Mouse (Mus musculus): ENCODE results near the gene Pdha2. TPM values are rescaled to one million over a fixed set of nuclear protein-coding genes. Genes with fewer than 3 reads are reported as not detected.

Pdha2 gene
- polyA plus RNA-seq, 1 experiment from 2014 or later: not detected

DNA sequence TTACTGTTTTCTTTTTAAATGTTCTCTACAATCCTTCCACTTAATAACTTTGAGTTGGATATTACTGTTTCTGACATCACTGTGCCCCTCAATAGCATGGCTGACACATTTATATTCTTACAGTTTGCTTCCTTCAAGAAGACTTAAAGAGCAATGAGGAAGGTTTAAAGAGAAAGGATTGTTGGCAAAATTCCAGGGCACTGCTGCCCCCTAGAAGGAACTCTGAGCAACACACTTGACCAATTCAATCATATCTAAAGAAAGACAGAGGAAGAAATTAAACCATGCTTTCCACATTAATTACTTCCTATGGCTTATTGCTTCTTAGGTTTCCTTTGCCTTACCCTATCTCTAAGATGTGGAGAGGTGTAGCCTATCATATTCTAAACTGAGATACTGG, 4.8 kb upstream of the Pdha2 start:
- no peaks in the 10 kb centered on the region for H3K36me3 ChIP-seq (ENCODE audit: control insufficient read depth, insufficient read depth, low read length)
- H3K4me2 ChIP-seq (ENCODE audit: low read length): no peak overlapping the region
- no peak overlapping the region for H3K4me3 ChIP-seq (ENCODE audit: control insufficient read depth in 1 of 2, insufficient read depth in 1 of 2, low read depth in 1 of 2, low read length in 2 of 2)
- H3K9me3 ChIP-seq (ENCODE audit: control insufficient read depth, low read length): no peaks in the 10 kb centered on the region
- H3K9ac ChIP-seq (ENCODE audit: low read length): no peak overlapping the region
- ATAC-seq (ENCODE audit: insufficient number of reproducible peaks, insufficient read depth, low FRiP score, low read depth): no peak
- H3K27ac ChIP-seq (replicated peaks in 1 of 2; ENCODE audit: control insufficient read depth in 1 of 2, insufficient read depth in 1 of 2, low read depth in 2 of 2, low read length in 2 of 2): no peak overlapping the region
- H3K4me1 ChIP-seq (ENCODE audit: control insufficient read depth in 2 of 2, insufficient read depth in 2 of 2, low read length in 2 of 2): peaks cover 0 to 9% of the 10 kb centered on the region in 2 experiments; a peak in 1 of 4 replicates
- no peaks in the 10 kb centered on the region for H3K27me3 ChIP-seq (ENCODE audit: control insufficient read depth, insufficient read depth, low read length)

DNA sequence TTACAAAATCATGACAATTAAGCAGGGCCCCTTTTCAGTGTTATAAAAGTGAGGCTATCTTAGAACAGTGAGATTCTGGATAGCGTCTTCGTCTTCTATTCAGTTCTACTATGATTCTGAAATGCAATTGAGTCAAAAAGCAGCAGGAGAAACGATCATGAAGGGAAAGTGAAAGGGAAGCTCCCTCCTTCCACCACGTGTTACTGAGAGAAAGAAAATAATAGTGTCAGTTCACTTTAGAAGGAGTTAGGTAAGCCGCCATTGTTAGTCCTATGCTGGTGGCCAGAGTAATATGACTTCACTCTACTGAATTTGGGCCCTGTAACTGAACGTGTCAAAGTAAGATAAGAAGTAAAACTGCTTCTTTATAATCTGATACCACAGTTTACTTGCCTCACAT, 4.1 kb upstream of the Pdha2 start:
- Histone ChIP-seq H3K9ac (ENCODE audit: low read length) (no peak overlapping the region), H3K27ac (replicated peaks in 1 of 2; ENCODE audit: control insufficient read depth in 1 of 2, insufficient read depth in 1 of 2, low read depth in 2 of 2, low read length in 2 of 2) (no peak overlapping the region), H3K4me3 (ENCODE audit: control insufficient read depth in 1 of 2, insufficient read depth in 1 of 2, low read depth in 1 of 2, low read length in 2 of 2) (no peak overlapping the region), H3K9me3 (ENCODE audit: control insufficient read depth, low read length) (peaks cover 3% of the 10 kb centered on the region; the same call in 1 of the 2 replicates), H3K36me3 (ENCODE audit: control insufficient read depth, insufficient read depth, low read length) (no peaks in the 10 kb centered on the region), H3K27me3 (ENCODE audit: control insufficient read depth, insufficient read depth, low read length) (no peaks in the 10 kb centered on the region), H3K4me1 (ENCODE audit: control insufficient read depth in 2 of 2, insufficient read depth in 2 of 2, low read length in 2 of 2) (peaks cover 0 to 9% of the 10 kb centered on the region in 2 experiments; a peak in 1 of 4 replicates), H3K4me2 (ENCODE audit: low read length) (no peak overlapping the region)
- ATAC-seq (ENCODE audit: insufficient number of reproducible peaks, insufficient read depth, low FRiP score, low read depth): no peak
- 67% methylated on average over 6 of the region's 6 CpGs for WGBS

DNA sequence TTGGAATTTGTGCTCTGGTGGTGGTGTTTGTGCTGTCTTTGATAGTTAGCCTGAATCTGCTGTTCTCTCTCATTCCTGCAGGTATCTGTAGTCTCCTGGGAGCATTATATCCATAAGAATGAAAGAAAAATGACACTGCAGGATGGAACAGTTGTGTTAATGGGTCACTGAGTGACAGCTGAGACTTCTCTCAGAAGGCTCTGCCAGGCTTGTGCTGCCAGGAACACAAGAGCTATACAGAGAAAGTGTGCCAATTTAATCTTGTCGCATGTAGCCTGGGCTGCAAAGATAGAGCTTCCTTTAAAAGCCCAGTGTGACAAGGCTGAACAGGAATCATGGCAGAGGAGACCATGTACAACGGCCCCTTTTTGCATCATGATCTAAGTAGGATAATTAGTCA, 2.6 kb upstream of the Pdha2 start:
- Histone ChIP-seq H3K36me3 (ENCODE audit: control insufficient read depth, insufficient read depth, low read length) (no peaks in the 10 kb centered on the region), H3K9me3 (ENCODE audit: control insufficient read depth, low read length) (peaks cover 5% of the 10 kb centered on the region; the same call in 1 of the 2 replicates), H3K4me1 (ENCODE audit: control insufficient read depth in 2 of 2, insufficient read depth in 2 of 2, low read length in 2 of 2) (peaks cover 0 to 9% of the 10 kb centered on the region in 2 experiments; a peak in 1 of 4 replicates), H3K27me3 (ENCODE audit: control insufficient read depth, insufficient read depth, low read length) (no peaks in the 10 kb centered on the region), H3K4me3 (ENCODE audit: control insufficient read depth in 1 of 2, insufficient read depth in 1 of 2, low read depth in 1 of 2, low read length in 2 of 2) (no peak overlapping the region), H3K9ac (ENCODE audit: low read length) (no peak overlapping the region), H3K27ac (replicated peaks in 1 of 2; ENCODE audit: control insufficient read depth in 1 of 2, insufficient read depth in 1 of 2, low read depth in 2 of 2, low read length in 2 of 2) (no peak overlapping the region), H3K4me2 (ENCODE audit: low read length) (no peak overlapping the region)
- no peak for ATAC-seq (ENCODE audit: insufficient number of reproducible peaks, insufficient read depth, low FRiP score, low read depth)
- WGBS: 67% methylated on average over 2 of the region's 2 CpGs

DNA sequence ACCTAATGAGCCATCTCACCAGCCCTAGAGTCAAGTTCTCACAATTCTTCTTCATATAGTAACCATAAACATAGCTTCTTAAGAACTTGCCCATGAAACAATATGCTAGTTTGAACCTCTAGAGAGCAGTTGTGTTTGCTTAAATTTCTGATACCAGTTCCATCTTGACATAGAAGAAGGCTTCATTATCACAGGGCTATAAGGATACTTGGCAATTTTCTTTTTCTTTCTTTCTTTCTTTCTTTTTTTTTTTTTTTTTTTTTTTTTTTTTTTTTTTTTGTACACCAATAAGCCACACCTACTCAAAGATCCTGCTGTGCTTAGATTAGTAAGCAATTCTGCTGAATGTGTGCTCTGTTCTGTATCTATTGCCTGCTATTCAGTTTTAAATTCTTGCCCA, 2.0 kb upstream of the Pdha2 start:
- H3K9ac ChIP-seq (ENCODE audit: low read length): no peak overlapping the region
- peaks cover 5% of the 10 kb centered on the region; the same call in 1 of the 2 replicates for H3K9me3 ChIP-seq (ENCODE audit: control insufficient read depth, low read length)
- ATAC-seq (ENCODE audit: insufficient number of reproducible peaks, insufficient read depth, low FRiP score, low read depth): no peak
- no peaks in the 10 kb centered on the region for H3K36me3 ChIP-seq (ENCODE audit: control insufficient read depth, insufficient read depth, low read length)
- H3K27me3 ChIP-seq (ENCODE audit: control insufficient read depth, insufficient read depth, low read length): no peaks in the 10 kb centered on the region
- no peak overlapping the region for H3K4me2 ChIP-seq (ENCODE audit: low read length)
- no peak overlapping the region for H3K4me3 ChIP-seq (ENCODE audit: control insufficient read depth in 1 of 2, insufficient read depth in 1 of 2, low read depth in 1 of 2, low read length in 2 of 2)
- peaks cover 0 to 9% of the 10 kb centered on the region in 2 experiments; a peak in 1 of 4 replicates for H3K4me1 ChIP-seq (ENCODE audit: control insufficient read depth in 2 of 2, insufficient read depth in 2 of 2, low read length in 2 of 2)
- no peak overlapping the region for H3K27ac ChIP-seq (replicated peaks in 1 of 2; ENCODE audit: control insufficient read depth in 1 of 2, insufficient read depth in 1 of 2, low read depth in 2 of 2, low read length in 2 of 2)

DNA sequence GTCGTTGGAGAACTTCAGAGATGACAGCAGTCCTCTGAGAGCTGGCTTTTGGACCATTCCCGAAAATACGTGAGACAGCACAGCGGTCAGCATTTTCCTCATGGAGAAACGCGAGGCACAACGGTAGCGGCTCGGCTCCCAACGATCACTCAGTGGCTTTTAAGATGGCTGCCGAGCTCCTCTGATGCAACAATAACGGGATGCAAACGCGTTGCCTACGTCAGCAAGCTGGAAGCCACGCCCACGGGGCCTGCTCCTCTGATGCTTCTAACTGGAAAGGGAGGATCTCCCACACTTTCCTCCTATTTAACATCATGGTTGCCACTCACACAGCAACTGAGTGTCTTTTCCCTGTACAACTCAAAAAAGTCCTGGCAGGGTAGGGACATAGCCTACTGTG, 511 bp downstream of the Pdha2 start:
- WGBS: 91% methylated on average over 17 of the region's 17 CpGs
- Histone ChIP-seq H3K27ac (replicated peaks in 1 of 2; ENCODE audit: control insufficient read depth in 1 of 2, insufficient read depth in 1 of 2, low read depth in 2 of 2, low read length in 2 of 2) (no peak overlapping the region), H3K27me3 (ENCODE audit: control insufficient read depth, insufficient read depth, low read length) (no peaks in the 10 kb centered on the region), H3K9me3 (ENCODE audit: control insufficient read depth, low read length) (peaks cover 5% of the 10 kb centered on the region; the same call in 1 of the 2 replicates), H3K4me1 (ENCODE audit: control insufficient read depth in 2 of 2, insufficient read depth in 2 of 2, low read length in 2 of 2) (no peaks in the 10 kb centered on the region), H3K4me2 (ENCODE audit: low read length) (no peak overlapping the region), H3K4me3 (ENCODE audit: control insufficient read depth in 1 of 2, insufficient read depth in 1 of 2, low read depth in 1 of 2, low read length in 2 of 2) (no peak overlapping the region), H3K9ac (ENCODE audit: low read length) (no peak overlapping the region), H3K36me3 (ENCODE audit: control insufficient read depth, insufficient read depth, low read length) (no peaks in the 10 kb centered on the region)
- no peak for ATAC-seq (ENCODE audit: insufficient number of reproducible peaks, insufficient read depth, low FRiP score, low read depth)

DNA sequence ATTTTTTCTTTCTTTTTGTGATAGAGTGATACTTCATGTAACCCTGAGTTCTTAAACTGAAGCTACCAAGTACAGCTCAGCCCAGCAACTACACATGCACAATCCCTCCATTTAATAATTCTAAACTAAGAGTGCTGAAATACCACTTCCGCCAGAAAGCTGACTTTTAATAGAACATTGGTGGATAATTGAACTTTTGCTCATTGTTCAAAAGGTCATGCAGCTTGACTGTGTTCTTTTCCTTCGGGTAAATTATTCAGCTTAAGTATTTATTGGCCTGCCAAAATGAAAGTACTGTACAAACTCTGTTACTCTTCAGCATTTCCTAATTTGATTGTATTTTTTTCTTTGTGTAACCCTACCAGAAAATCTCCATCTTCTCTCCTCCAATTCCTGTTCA, 10.4 kb downstream of the Pdha2 start:
- no peaks in the 10 kb centered on the region for H3K9me3 ChIP-seq (ENCODE audit: control insufficient read depth, low read length)
- 72% methylated on average over 2 of the region's 2 CpGs for WGBS
- no peak overlapping the region for H3K4me3 ChIP-seq (ENCODE audit: control insufficient read depth in 1 of 2, insufficient read depth in 1 of 2, low read depth in 1 of 2, low read length in 2 of 2)

DNA sequence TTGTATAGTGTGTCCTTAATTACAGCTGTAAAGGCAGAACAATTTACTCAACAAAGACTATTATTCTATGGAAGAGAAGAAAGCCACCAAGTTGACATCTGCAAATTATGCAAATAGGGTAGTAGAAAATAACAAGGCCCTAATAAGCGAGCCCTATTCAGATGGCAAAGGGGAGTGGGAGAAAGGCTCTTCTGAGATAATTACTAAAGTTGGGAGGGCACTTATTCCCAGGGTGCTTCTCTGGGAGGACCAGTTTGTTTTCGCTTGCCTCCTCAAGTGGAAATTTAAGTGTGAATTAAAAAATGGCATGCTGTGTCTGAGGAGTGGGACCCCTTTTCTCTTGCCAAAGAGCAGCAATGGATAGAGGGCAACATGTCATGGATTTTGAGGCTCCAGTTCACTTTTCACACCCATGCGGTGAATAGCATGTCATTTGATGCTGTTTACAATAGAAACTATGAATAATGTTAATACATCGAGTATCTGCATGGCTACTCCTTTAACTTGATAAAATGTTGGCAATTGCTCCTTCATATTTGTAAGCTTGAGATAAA, 14.8 kb downstream of the Pdha2 start:
- ATAC-seq (ENCODE audit: insufficient number of reproducible peaks, insufficient read depth, low FRiP score, low read depth): no peak
- H3K27me3 ChIP-seq (ENCODE audit: control insufficient read depth, insufficient read depth, low read length): no peaks in the 10 kb centered on the region
- H3K27ac ChIP-seq (replicated peaks in 1 of 2; ENCODE audit: control insufficient read depth in 1 of 2, insufficient read depth in 1 of 2, low read depth in 2 of 2, low read length in 2 of 2): no peak overlapping the region
- no peak overlapping the region for H3K4me2 ChIP-seq (ENCODE audit: low read length)
- 70% methylated on average over 4 of the region's 4 CpGs for WGBS
- H3K9me3 ChIP-seq (ENCODE audit: control insufficient read depth, low read length): no peaks in the 10 kb centered on the region
- no peaks in the 10 kb centered on the region for H3K36me3 ChIP-seq (ENCODE audit: control insufficient read depth, insufficient read depth, low read length)
- H3K4me1 ChIP-seq (ENCODE audit: control insufficient read depth in 2 of 2, insufficient read depth in 2 of 2, low read length in 2 of 2): no peaks in the 10 kb centered on the region
- no peak overlapping the region for H3K4me3 ChIP-seq (ENCODE audit: control insufficient read depth in 1 of 2, insufficient read depth in 1 of 2, low read depth in 1 of 2, low read length in 2 of 2)
- no peak overlapping the region for H3K9ac ChIP-seq (ENCODE audit: low read length)

More for the DNA sequence above, 10.4 kb downstream of the Pdha2 start:
- Histone ChIP-seq H3K4me2 (ENCODE audit: low read length) (no peak overlapping the region), H3K36me3 (ENCODE audit: control insufficient read depth, insufficient read depth, low read length) (no peaks in the 10 kb centered on the region), H3K4me1 (ENCODE audit: control insufficient read depth in 2 of 2, insufficient read depth in 2 of 2, low read length in 2 of 2) (no peaks in the 10 kb centered on the region), H3K27me3 (ENCODE audit: control insufficient read depth, insufficient read depth, low read length) (no peaks in the 10 kb centered on the region), H3K27ac (replicated peaks in 1 of 2; ENCODE audit: control insufficient read depth in 1 of 2, insufficient read depth in 1 of 2, low read depth in 2 of 2, low read length in 2 of 2) (no peak overlapping the region), H3K9ac (ENCODE audit: low read length) (no peak overlapping the region)
- ATAC-seq (ENCODE audit: insufficient number of reproducible peaks, insufficient read depth, low FRiP score, low read depth): no peak

DNA sequence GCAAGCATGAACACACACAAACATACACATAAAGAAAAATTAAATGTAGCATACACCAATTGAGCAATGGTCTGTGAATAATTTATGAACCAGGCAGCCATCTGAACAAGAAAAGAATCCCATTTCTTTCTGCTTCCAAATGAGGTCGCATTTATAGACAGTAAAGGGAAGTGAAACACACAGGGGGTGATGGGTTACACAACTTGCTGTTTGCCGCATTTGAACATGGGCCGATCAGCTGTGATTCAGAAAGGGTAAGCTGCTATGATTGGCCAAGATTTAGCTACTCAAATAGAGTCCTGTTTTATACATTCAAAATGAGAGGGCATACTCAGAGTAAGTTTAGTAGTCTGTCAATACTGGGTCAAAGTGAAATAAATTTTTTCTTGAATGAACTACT, 20.5 kb downstream of the Pdha2 start:
- Histone ChIP-seq H3K4me3 (ENCODE audit: control insufficient read depth in 1 of 2, insufficient read depth in 1 of 2, low read depth in 1 of 2, low read length in 2 of 2) (no peak overlapping the region), H3K27me3 (ENCODE audit: control insufficient read depth, insufficient read depth, low read length) (no peaks in the 10 kb centered on the region), H3K4me2 (ENCODE audit: low read length) (no peak overlapping the region), H3K9me3 (ENCODE audit: control insufficient read depth, low read length) (no peaks in the 10 kb centered on the region), H3K36me3 (ENCODE audit: control insufficient read depth, insufficient read depth, low read length) (no peaks in the 10 kb centered on the region), H3K27ac (replicated peaks in 1 of 2; ENCODE audit: control insufficient read depth in 1 of 2, insufficient read depth in 1 of 2, low read depth in 2 of 2, low read length in 2 of 2) (no peak overlapping the region), H3K9ac (ENCODE audit: low read length) (no peak overlapping the region), H3K4me1 (ENCODE audit: control insufficient read depth in 2 of 2, insufficient read depth in 2 of 2, low read length in 2 of 2) (no peaks in the 10 kb centered on the region)
- WGBS: 79% methylated on average over 3 of the region's 3 CpGs
- ATAC-seq (ENCODE audit: insufficient number of reproducible peaks, insufficient read depth, low FRiP score, low read depth): no peak

Measured in heart, embryonic 14.5 days (tissue).